10 mouse cellular contexts compared by ENCODE assay signal in the genomic region with DNA sequence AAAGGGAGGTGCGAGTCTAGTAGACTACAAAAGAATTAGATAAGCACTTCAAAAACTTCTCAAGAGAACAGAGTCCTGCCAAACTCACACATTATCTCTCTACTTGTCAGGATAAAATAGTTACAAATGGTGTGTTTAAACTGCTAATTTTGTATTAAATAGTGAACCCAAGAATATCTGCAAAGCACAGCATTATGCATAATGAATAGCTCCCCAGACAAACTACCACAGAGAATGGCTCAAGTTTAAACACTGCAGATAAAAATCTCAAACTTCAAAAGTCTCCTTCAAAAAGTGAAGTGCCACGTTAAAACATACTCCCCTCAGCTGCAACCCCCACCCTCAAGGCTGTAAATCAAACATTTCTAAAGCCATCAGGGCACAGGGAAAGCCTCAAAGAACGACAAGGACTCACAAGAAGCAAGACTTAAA. TPM values are rescaled to one million over a fixed set of nuclear protein-coding genes. Genes with fewer than 3 reads are reported as not detected.
DNase-seq lines count a peak whose midpoint lies in the region; ATAC-seq and TF ChIP-seq lines count a peak whose summit lies in the region.
"Had no signal": no experiment of that assay in that cellular context is flagged by ENCODE, and none has a peak within 500 bp of the region (broad histone marks: within the 10 kb centered on the region; RNA-seq: fewer than 3 reads in every experiment).

No protein-coding gene starts in this region.

- H3K27ac ChIP-seq in kidney, embryonic 14.5 days (ENCODE audit: low read depth, low read length) = no peak overlapping the region
- H3K27ac ChIP-seq in embryonic facial prominence, embryonic 15.5 days (replicated peaks) = no peak overlapping the region
- H3K27ac ChIP-seq in intestine, postnatal 0 days (ENCODE audit: low read depth, low read length) = no peak overlapping the region
- no peak overlapping the region for H3K27ac ChIP-seq in midbrain, embryonic 16.5 days (ENCODE audit: low read length)

- peak overlapping the region; percentile 93 for H3K4me2 ChIP-seq in kidney, embryonic 14.5 days (replicated peaks; ENCODE audit: low read depth, low read length)
- H3K4me2 ChIP-seq in embryonic facial prominence, embryonic 15.5 days (replicated peaks) = peak overlapping the region; percentile 87
- peak overlapping the region; percentile 99; the same call in 1 of the 2 replicates for H3K4me2 ChIP-seq in intestine, postnatal 0 days (replicated peaks; ENCODE audit: low read depth)
- peak overlapping the region; percentile 96 for H3K4me2 ChIP-seq in midbrain, embryonic 16.5 days (ENCODE audit: low read length)

- no peak overlapping the region; the same call in 1 of the 2 replicates for H3K9ac ChIP-seq in kidney, embryonic 14.5 days (ENCODE audit: low read depth, low read length)
- H3K9ac ChIP-seq in embryonic facial prominence, embryonic 15.5 days = no peak overlapping the region
- no peak overlapping the region for H3K9ac ChIP-seq in intestine, postnatal 0 days (ENCODE audit: low read depth, low read length)
- H3K9ac ChIP-seq in midbrain, embryonic 16.5 days (ENCODE audit: low read depth, low read length) = no peak overlapping the region

- no peaks in the 10 kb centered on the region for H3K27me3 ChIP-seq in kidney, embryonic 14.5 days (ENCODE audit: control insufficient read depth, insufficient read depth, low read length)
- H3K27me3 ChIP-seq in embryonic facial prominence, embryonic 15.5 days = no peaks in the 10 kb centered on the region
- H3K27me3 ChIP-seq in intestine, postnatal 0 days (replicated peaks; ENCODE audit: control insufficient read depth, insufficient read depth, low read length) = no peaks in the 10 kb centered on the region
- no peaks in the 10 kb centered on the region for H3K27me3 ChIP-seq in midbrain, embryonic 16.5 days (ENCODE audit: control insufficient read depth, insufficient read depth, low read depth, low read length)

- no peaks in the 10 kb centered on the region for H3K9me3 ChIP-seq in kidney, embryonic 14.5 days (ENCODE audit: control insufficient read depth, low read length)
- no peaks in the 10 kb centered on the region for H3K9me3 ChIP-seq in embryonic facial prominence, embryonic 15.5 days (replicated peaks)
- H3K9me3 ChIP-seq in intestine, postnatal 0 days (ENCODE audit: control insufficient read depth) = no peaks in the 10 kb centered on the region
- H3K9me3 ChIP-seq in midbrain, embryonic 16.5 days (replicated peaks; ENCODE audit: control insufficient read depth, low read length, poor library complexity, severe bottlenecking) = no peaks in the 10 kb centered on the region

- 15% methylated on average over 3 of the region's 3 CpGs for WGBS in kidney, embryonic 14.5 days
- 33% methylated on average over 3 of the region's 3 CpGs for WGBS in embryonic facial prominence, embryonic 15.5 days
- WGBS in intestine, postnatal 0 days = 28% methylated on average over 3 of the region's 3 CpGs
- 10% methylated on average over 3 of the region's 3 CpGs for WGBS in midbrain, embryonic 16.5 days

- no peaks in the 10 kb centered on the region for H3K36me3 ChIP-seq in kidney, embryonic 14.5 days (ENCODE audit: control insufficient read depth, insufficient read depth, low read length)
- no peaks in the 10 kb centered on the region for H3K36me3 ChIP-seq in embryonic facial prominence, embryonic 15.5 days
- H3K36me3 ChIP-seq in intestine, postnatal 0 days (ENCODE audit: control insufficient read depth, insufficient read depth) = no peaks in the 10 kb centered on the region
- no peaks in the 10 kb centered on the region for H3K36me3 ChIP-seq in midbrain, embryonic 16.5 days (ENCODE audit: control insufficient read depth, insufficient read depth, low read length)

- peak overlapping the region; percentile 90 for H3K4me3 ChIP-seq in kidney, embryonic 14.5 days (ENCODE audit: low read length)
- H3K4me3 ChIP-seq in embryonic facial prominence, embryonic 15.5 days (replicated peaks) = peak overlapping the region; percentile 87
- H3K4me3 ChIP-seq in intestine, postnatal 0 days (ENCODE audit: low read depth, low read length) = no peak overlapping the region
- H3K4me3 ChIP-seq in midbrain, embryonic 16.5 days (ENCODE audit: low read depth, low read length) = peak overlapping the region; percentile 83

- ATAC-seq in kidney, embryonic 14.5 days (ENCODE audit: low FRiP score, low TSS enrichment) = no peak
- ATAC-seq in embryonic facial prominence, embryonic 15.5 days (ENCODE audit: insufficient number of reproducible peaks, low FRiP score, low TSS enrichment, low read depth) = no peak
- no peak for ATAC-seq in intestine, postnatal 0 days
- ATAC-seq in midbrain, embryonic 16.5 days = no peak
- no peak for ATAC-seq in erythroblast, adult 5-6 weeks (replicated peaks; ENCODE audit: low FRiP score, poor library complexity, severe bottlenecking)
- ATAC-seq: inflammation-experienced regulatory T-cells, adult 6 months had no signal

- peaks cover 12% of the 10 kb centered on the region; the same call in 1 of the 2 replicates for H3K4me1 ChIP-seq in kidney, embryonic 14.5 days (ENCODE audit: control insufficient read depth, insufficient read depth, low read length)
- peaks cover 22% of the 10 kb centered on the region for H3K4me1 ChIP-seq in embryonic facial prominence, embryonic 15.5 days
- peaks cover 3% of the 10 kb centered on the region; the same call in 1 of the 2 replicates for H3K4me1 ChIP-seq in intestine, postnatal 0 days (replicated peaks; ENCODE audit: control insufficient read depth, insufficient read depth, low read length)
- H3K4me1 ChIP-seq in midbrain, embryonic 16.5 days (ENCODE audit: control insufficient read depth, insufficient read depth, low read length) = peaks cover 20% of the 10 kb centered on the region

- TF ChIP-seq CTCF in intestine, postnatal 0 days (IDR thresholded peaks at IDR 0.05; ENCODE audit: low read depth) = no peak

- DNase-seq in kidney, postnatal 14 days = no peak
- no peak for DNase-seq in left cerebral cortex, adult 9 months (ENCODE audit: low spot score in 2 of 2)
- no peak for DNase-seq in urinary bladder, adult 2 months (ENCODE audit: low spot score)
- DNase-seq: cerebellum, adult 11-12 months had no signal

RNA-seq across cellular contexts. Expression of gene Znrf3, which starts 2.0 kb away (rescaled TPM):
- polyA plus RNA-seq in kidney, embryonic 14.5 days (2014; fragmentation: Nextera tagmentation; extraction: Ambion mirVana) = 20.6 and 21.1 TPM in 2 replicates
- polyA plus RNA-seq in embryonic facial prominence, embryonic 15.5 days (2015; fragmentation: Nextera tagmentation; extraction: Ambion mirVana) = 15.9 and 16.9 TPM in 2 replicates
- 3.2 and 3.5 TPM in 2 replicates for polyA plus RNA-seq in intestine, postnatal 0 days (2015; fragmentation: Nextera tagmentation; extraction: Ambion mirVana)
- polyA plus RNA-seq in midbrain, embryonic 16.5 days (2015; fragmentation: Nextera tagmentation; extraction: Ambion mirVana) = 7.7 and 9.0 TPM in 2 replicates
- polyA plus RNA-seq in urinary bladder, adult 2 months (2012; rRNA removed) = 5.3 and 10.1 TPM in 2 replicates
- 0.96 TPM in 1 of 2 replicates, not detected in the other for total RNA-seq in erythroblast, adult 5-6 weeks (2015; ENCODE audit: low replicate concordance)
- 0.14 and 0.34 TPM in 2 replicates for total RNA-seq in erythroblast, adult 5-6 weeks (2017; ENCODE audit: low replicate concordance)
